Mouse (Mus musculus): ENCODE results near the gene Polr3h. TPM values are rescaled to one million over a fixed set of nuclear protein-coding genes. Genes with fewer than 3 reads are reported as not detected.

The Polr3h gene
- polyA plus RNA-seq, 1 experiment from 2014 or later = 60.5 TPM

GRCm38 (mm10) chr15:81960171-81961077 is 34.4 kb upstream of the Polr3h start, which contains the start of gene Pmm1:
TSS of gene Pmm1 (minus strand) at chr15:81960930.
- Histone ChIP-seq H3K4me2 (peak within 1 kb of the TSS; percentile 99), H3K4me3 (peak within 1 kb of the TSS; percentile 73), H3K9me3 (no peaks in the 10 kb centered on the region), H3K9ac (peak within 1 kb of the TSS; percentile 72), H3K27me3 (no peaks in the 10 kb centered on the region), H3K4me1 (peaks cover 9% of the 10 kb centered on the region), H3K27ac (peak within 1 kb of the TSS; percentile 89), H3K36me3 (peaks cover 2% of the 10 kb centered on the region; the same call in 1 of the 2 replicates)
- WGBS = under 1% methylated on average over 75 of the region's 77 CpGs
- ATAC-seq (ENCODE audit: insufficient number of reproducible peaks, low FRiP score, low TSS enrichment, low read depth) = peak; percentile 95

GRCm38 (mm10) chr15:81958906-81959305 is 32.9 kb upstream of the Polr3h start:
- no peak overlapping the region for H3K9ac ChIP-seq

GRCm38 (mm10) chr15:81957598-81957997 is 31.6 kb upstream of the Polr3h start:
- 88% methylated on average over 11 of the region's 11 CpGs for WGBS
- Histone ChIP-seq H3K4me1 (peaks cover 9% of the 10 kb centered on the region), H3K9ac (no peak overlapping the region), H3K4me3 (no peak overlapping the region), H3K9me3 (no peaks in the 10 kb centered on the region), H3K4me2 (no peak overlapping the region), H3K27ac (no peak overlapping the region), H3K36me3 (peaks cover 19% of the 10 kb centered on the region), H3K27me3 (no peaks in the 10 kb centered on the region)
- no peak for ATAC-seq (ENCODE audit: insufficient number of reproducible peaks, low FRiP score, low TSS enrichment, low read depth)

More at GRCm38 (mm10) chr15:81958906-81959305, 32.9 kb upstream of the Polr3h start:
- no peak overlapping the region for H3K4me3 ChIP-seq
- no peaks in the 10 kb centered on the region for H3K9me3 ChIP-seq
- peaks cover 9% of the 10 kb centered on the region for H3K4me1 ChIP-seq
- H3K36me3 ChIP-seq = peaks cover 15% of the 10 kb centered on the region
- no peak for ATAC-seq (ENCODE audit: insufficient number of reproducible peaks, low FRiP score, low TSS enrichment, low read depth)
- 83% methylated on average over 3 of the region's 3 CpGs for WGBS
- H3K27me3 ChIP-seq = no peaks in the 10 kb centered on the region
- no peak overlapping the region for H3K27ac ChIP-seq
- H3K4me2 ChIP-seq = no peak overlapping the region

- H3K9me3 ChIP-seq = no peaks in the 10 kb centered on the region
- ATAC-seq (ENCODE audit: insufficient number of reproducible peaks, low FRiP score, low TSS enrichment, low read depth) = no peak
- peaks cover 9% of the 10 kb centered on the region for H3K4me1 ChIP-seq
- 54% methylated on average over 8 of the region's 8 CpGs for WGBS
- H3K4me2 ChIP-seq = no peak overlapping the region
- no peak overlapping the region for H3K27ac ChIP-seq
- no peaks in the 10 kb centered on the region for H3K27me3 ChIP-seq
- H3K9ac ChIP-seq = no peak overlapping the region
- no peak overlapping the region for H3K4me3 ChIP-seq
- peaks cover 29% of the 10 kb centered on the region for H3K36me3 ChIP-seq
Observed at GRCm38 (mm10) chr15:81956457-81956856, 30.4 kb upstream of the Polr3h start.

- H3K27ac ChIP-seq = no peak overlapping the region
- H3K36me3 ChIP-seq = peaks cover 38% of the 10 kb centered on the region
- no peaks in the 10 kb centered on the region for H3K9me3 ChIP-seq
- 89% methylated on average over 15 of the region's 15 CpGs for WGBS
- no peak for ATAC-seq (ENCODE audit: insufficient number of reproducible peaks, low FRiP score, low TSS enrichment, low read depth)
- no peak overlapping the region for H3K9ac ChIP-seq
- H3K4me2 ChIP-seq = no peak overlapping the region
- no peak overlapping the region for H3K4me3 ChIP-seq
- H3K4me1 ChIP-seq = peaks cover 8% of the 10 kb centered on the region
- H3K27me3 ChIP-seq = no peaks in the 10 kb centered on the region
Observed at GRCm38 (mm10) chr15:81955414-81955813, 29.4 kb upstream of the Polr3h start.

- no peak overlapping the region for H3K4me2 ChIP-seq
- no peak overlapping the region for H3K27ac ChIP-seq
- 92% methylated on average over 6 of the region's 6 CpGs for WGBS
- H3K27me3 ChIP-seq = no peaks in the 10 kb centered on the region
- H3K4me1 ChIP-seq = peaks cover 2% of the 10 kb centered on the region; the same call in 1 of the 2 replicates
- H3K9ac ChIP-seq = no peak overlapping the region
- no peak for ATAC-seq (ENCODE audit: insufficient number of reproducible peaks, low FRiP score, low TSS enrichment, low read depth)
- peaks cover 42% of the 10 kb centered on the region for H3K36me3 ChIP-seq
- H3K9me3 ChIP-seq = no peaks in the 10 kb centered on the region
- H3K4me3 ChIP-seq = no peak overlapping the region
Observed at GRCm38 (mm10) chr15:81954716-81955115, 28.7 kb upstream of the Polr3h start.

- Histone ChIP-seq H3K9me3 (no peaks in the 10 kb centered on the region), H3K36me3 (peaks cover 44% of the 10 kb centered on the region), H3K9ac (no peak overlapping the region), H3K4me1 (no peaks in the 10 kb centered on the region), H3K27ac (no peak overlapping the region), H3K27me3 (no peaks in the 10 kb centered on the region), H3K4me3 (no peak overlapping the region), H3K4me2 (no peak overlapping the region)
- WGBS = 95% methylated on average over 9 of the region's 9 CpGs
- ATAC-seq (ENCODE audit: insufficient number of reproducible peaks, low FRiP score, low TSS enrichment, low read depth) = no peak
Observed at GRCm38 (mm10) chr15:81954151-81954583, 28.1 kb upstream of the Polr3h start.

GRCm38 (mm10) chr15:81952310-81952709 is 26.3 kb upstream of the Polr3h start:
- no peaks in the 10 kb centered on the region for H3K27me3 ChIP-seq
- no peak for ATAC-seq (ENCODE audit: insufficient number of reproducible peaks, low FRiP score, low TSS enrichment, low read depth)

GRCm38 (mm10) chr15:81951159-81951558 is 25.1 kb upstream of the Polr3h start:
- H3K27ac ChIP-seq = no peak overlapping the region
- H3K27me3 ChIP-seq = no peaks in the 10 kb centered on the region
- no peak for ATAC-seq (ENCODE audit: insufficient number of reproducible peaks, low FRiP score, low TSS enrichment, low read depth)
- H3K4me1 ChIP-seq = 0 out of 2 replicates have a peak, but pooled peaks cover under 1% of the 10 kb centered on the region
- no peak overlapping the region for H3K4me2 ChIP-seq
- peaks cover 48% of the 10 kb centered on the region for H3K36me3 ChIP-seq
- H3K9me3 ChIP-seq = no peaks in the 10 kb centered on the region
- no peak overlapping the region for H3K4me3 ChIP-seq
- 83% methylated on average over 9 of the region's 9 CpGs for WGBS
- H3K9ac ChIP-seq = no peak overlapping the region

More at GRCm38 (mm10) chr15:81952310-81952709, 26.3 kb upstream of the Polr3h start:
- no peak overlapping the region for H3K4me3 ChIP-seq
- no peaks in the 10 kb centered on the region for H3K4me1 ChIP-seq
- peaks cover 45% of the 10 kb centered on the region for H3K36me3 ChIP-seq
- 78% methylated on average over 4 of the region's 4 CpGs for WGBS
- no peak overlapping the region for H3K27ac ChIP-seq
- no peak overlapping the region for H3K9ac ChIP-seq
- no peaks in the 10 kb centered on the region for H3K9me3 ChIP-seq
- H3K4me2 ChIP-seq = no peak overlapping the region

GRCm38 (mm10) chr15:81950716-81951115 is 24.7 kb upstream of the Polr3h start:
- H3K4me1 ChIP-seq = 0 out of 2 replicates have a peak, but pooled peaks cover 5% of the 10 kb centered on the region
- no peak overlapping the region for H3K4me2 ChIP-seq
- H3K9ac ChIP-seq = no peak overlapping the region
- WGBS = 82% methylated on average over 5 of the region's 5 CpGs
- no peak for ATAC-seq (ENCODE audit: insufficient number of reproducible peaks, low FRiP score, low TSS enrichment, low read depth)
- H3K9me3 ChIP-seq = no peaks in the 10 kb centered on the region
- no peak overlapping the region for H3K27ac ChIP-seq
- peaks cover 48% of the 10 kb centered on the region for H3K36me3 ChIP-seq
- H3K27me3 ChIP-seq = no peaks in the 10 kb centered on the region
- no peak overlapping the region for H3K4me3 ChIP-seq

GRCm38 (mm10) chr15:81949476-81950131 is 23.6 kb upstream of the Polr3h start:
- ATAC-seq (ENCODE audit: insufficient number of reproducible peaks, low FRiP score, low TSS enrichment, low read depth) = no peak
- Histone ChIP-seq H3K4me1 (0 out of 2 replicates have a peak, but pooled peaks cover 7% of the 10 kb centered on the region), H3K27me3 (no peaks in the 10 kb centered on the region), H3K4me2 (no peak overlapping the region), H3K36me3 (peaks cover 40% of the 10 kb centered on the region), H3K4me3 (no peak overlapping the region), H3K9me3 (no peaks in the 10 kb centered on the region), H3K27ac (no peak overlapping the region), H3K9ac (no peak overlapping the region)
- WGBS = 69% methylated on average over 11 of the region's 11 CpGs

- 0 out of 2 replicates have a peak, but pooled peaks cover 7% of the 10 kb centered on the region for H3K4me1 ChIP-seq
Observed at GRCm38 (mm10) chr15:81949076-81949475, 23.0 kb upstream of the Polr3h start.

More at GRCm38 (mm10) chr15:81949076-81949475, 23.0 kb upstream of the Polr3h start:
- no peak overlapping the region for H3K4me2 ChIP-seq
- no peaks in the 10 kb centered on the region for H3K9me3 ChIP-seq
- no peaks in the 10 kb centered on the region for H3K27me3 ChIP-seq
- H3K4me3 ChIP-seq = no peak overlapping the region
- WGBS = 84% methylated on average over 10 of the region's 10 CpGs
- H3K27ac ChIP-seq = no peak overlapping the region
- H3K36me3 ChIP-seq = peaks cover 35% of the 10 kb centered on the region
- ATAC-seq (ENCODE audit: insufficient number of reproducible peaks, low FRiP score, low TSS enrichment, low read depth) = no peak
- H3K9ac ChIP-seq = no peak overlapping the region
